Mouse (Mus musculus) cerebellum, postnatal 36 days (tissue): ENCODE results near the gene Gbf1.

Experiments
- DNase-seq, 2 experiments: peaks; one replicate each; pipeline ENCODE4 v3.0.0; 2021 to 2022; ENCODE audit warnings: mixed read lengths in 2 of 2

Gbf1 gene

DNA sequence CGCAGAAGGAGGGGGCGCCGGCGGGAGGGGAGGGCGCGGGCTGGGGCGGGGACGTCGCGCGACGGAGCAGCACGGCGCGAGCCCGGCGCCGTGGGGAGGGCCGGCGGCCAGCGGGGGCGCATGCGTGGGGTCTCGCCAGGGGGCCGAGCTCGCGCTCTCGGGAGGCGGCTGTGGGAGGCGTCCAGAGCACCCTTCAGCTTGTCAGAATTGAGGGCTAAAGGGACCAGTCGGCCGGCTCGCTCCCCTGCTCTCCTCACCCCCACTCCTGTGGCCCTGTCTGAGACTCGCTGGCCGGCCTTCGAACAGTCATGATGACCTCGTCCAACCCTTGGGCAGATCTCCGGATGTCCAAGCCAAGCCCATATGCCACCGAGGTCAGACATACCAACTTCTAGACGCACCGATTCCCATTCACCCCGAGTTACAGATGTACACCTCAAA is 165.7 kb downstream of the Gbf1 start:
- peak; percentile 35 to 38 for DNase-seq

DNA sequence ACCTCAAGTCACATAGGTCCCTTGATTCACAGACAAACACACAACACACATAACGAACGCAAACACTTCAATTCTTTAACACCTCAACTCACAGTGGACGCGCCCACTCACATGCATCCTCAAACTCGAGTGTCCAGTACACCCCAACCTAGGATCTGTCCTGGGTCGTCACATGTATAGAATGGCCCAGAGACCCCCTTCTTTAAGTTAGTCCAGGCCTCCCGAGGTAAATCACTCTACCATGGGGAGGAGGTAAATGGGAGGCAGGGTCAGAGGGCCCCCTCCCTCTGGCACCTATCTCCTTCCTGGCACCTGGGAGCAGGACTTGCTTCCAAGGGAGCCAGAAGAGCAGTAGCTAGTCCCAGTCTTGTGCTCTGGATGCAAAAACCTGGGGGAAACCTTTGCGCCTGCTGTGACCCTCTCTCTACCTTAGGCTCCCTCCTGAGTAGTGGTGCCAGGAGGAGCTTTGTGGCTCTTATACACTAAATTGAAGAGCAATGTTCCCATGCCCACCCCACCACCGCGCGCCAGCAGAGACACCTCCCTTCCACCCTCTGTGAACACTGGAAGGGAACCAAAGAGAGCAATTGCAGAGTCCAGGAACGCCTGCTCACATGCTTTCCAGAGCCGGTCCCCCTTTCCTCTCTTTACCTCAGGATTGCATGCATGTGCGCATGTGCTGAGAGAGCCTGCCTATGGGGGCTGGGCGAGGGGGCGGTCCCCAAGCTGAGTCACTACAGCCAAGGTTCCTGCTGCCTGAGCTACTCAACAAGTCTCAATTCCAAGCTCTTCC is 166.5 kb downstream of the Gbf1 start:
- DNase-seq = peak; percentile 52 to 70

DNA sequence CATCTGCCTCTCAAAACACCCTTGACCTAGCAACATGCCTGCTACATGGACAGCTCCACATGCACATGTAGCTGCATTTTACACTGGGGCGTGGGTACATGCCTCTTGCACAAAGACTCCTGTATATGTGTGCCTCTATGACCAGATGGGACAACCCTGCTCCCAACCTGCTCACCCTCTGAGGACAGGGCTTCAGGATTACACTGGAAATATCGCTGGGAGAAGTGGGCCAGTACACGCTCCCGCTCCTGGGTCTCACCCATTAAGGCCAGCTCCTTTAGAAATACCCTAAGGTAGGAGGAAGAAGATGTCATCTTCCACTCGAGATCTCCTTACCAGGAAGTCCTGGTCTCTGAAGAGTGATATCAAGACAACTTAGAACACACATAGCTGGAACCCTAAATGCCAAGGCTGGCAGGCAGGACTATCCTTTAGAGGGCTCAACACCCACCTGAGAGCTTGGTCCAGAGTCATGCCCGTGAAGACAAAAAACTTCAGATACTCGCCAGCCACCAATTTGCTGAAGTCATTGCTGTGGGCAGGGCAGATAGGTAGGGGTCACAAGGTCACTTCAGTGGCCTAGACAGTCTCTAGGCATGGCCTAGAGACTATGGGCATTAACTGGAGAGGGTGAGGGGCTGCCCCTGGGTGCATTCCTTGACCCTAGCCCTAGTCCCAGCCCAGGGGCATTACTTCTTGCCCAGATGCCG is 167.9 kb downstream of the Gbf1 start:
- peak in 1 of 2 experiments; percentile 19 for DNase-seq

DNA sequence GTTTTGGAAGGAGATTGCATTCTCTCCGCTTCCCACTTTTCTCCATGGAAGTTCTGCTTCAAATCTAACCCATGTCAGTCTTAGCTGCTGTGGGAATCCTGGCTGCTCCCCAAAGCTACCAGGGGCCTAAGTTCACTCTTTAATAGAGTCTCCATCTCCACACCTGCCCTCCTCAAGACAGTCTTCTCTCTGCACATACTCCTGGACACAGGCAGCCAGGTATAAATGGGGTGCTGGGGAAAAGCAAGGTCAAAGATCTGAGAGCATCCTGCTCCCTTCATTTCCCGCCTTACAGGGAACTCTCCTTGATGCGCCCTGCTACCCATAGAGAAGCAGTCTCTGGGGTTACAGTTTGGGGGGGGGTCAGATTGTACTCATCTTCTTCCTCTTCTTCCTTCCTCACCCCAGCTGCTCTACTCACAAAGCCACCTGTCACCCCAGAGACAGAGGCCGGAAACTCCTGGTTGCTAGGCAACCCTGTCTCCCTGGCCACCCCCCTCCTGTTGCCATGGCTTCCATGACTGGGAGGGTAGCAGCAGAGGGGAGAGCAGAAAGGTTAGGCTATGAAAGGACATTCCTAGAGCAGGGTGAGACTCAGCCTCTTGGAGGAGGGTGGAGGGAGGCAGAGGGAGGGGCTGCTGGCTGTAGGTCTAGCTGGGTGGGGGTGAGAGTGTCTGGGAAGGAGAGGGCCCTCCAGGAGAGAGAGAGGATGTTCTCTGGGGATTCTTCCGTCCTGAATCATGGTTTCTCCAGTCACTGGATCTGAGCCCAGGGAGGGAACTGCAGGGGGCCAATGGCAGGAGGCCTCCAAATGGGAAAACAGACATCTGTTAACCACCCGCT is 169.0 kb downstream of the Gbf1 start:
- DNase-seq = peak; percentile 80 to 81

DNA sequence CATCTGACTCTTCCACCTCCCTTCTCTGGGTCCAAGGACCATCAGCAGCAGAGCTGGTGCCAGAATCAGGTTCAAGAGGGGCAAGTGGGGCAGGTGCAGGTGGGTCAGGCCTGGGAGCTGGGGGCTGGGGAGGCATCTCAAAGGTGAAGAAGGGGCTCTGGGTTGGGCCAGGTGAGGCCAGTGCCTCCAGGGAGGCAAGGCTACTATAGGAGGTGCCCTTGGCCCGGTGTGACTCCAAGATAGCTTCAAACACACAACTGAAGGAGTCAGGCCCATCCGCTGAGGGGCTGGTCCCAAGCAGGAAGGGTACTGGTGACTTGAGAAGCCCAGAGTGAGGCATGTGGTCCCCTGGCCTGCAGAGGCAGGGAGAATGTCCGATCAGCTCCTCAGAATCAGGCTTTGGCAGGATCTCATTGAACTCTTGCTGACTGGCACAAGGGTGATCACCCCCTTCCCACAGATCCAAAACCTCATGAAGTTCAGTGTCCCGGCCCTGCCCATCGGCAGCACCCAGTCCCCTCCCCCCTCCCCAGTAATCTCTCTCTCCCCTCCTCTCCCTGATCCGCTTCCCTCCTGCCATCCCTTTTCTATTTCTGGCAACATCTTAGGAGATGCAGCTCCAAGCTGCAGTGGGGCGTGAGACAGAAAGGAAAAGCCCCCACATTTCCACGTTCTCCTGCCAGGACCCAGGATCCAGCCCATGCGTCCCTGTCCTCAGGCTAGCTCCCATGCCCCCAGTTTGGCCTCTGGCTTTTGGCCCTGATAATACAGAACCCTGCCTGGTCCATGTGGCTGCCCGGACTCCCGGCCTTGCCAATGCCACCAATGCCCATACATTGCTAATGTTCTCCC is 170.1 kb downstream of the Gbf1 start:
- DNase-seq = peak in 1 of 2 experiments; percentile 23

DNA sequence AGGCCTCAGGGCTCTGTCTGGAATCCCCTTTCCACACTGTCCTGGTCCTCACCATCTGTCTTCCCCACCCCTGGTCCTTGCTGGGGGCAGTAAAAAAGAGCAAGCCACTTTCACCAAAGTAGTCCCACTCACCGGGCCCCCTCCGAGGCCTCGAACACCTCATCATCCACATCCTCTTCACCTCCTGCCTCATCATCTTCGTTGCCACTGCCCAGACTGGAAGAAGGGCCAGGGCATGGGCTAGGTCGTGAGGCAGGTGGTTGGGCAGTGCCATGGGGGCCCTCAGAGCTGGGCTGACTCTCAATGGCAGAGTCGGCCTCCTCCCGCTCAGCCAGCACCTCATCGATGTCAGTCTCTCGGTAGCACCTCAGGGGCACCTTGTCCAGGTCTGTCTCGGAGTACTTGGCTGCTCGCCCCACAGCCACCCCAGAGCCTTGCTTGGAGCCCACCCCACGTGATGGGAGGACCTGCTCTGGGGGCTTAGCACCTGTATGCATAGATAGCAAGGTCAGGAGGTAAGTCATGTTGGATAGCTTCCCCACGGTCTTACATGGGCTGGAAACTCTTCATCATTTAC is 170.8 kb downstream of the Gbf1 start:
- peak in 1 of 2 experiments; percentile 16 for DNase-seq

DNA sequence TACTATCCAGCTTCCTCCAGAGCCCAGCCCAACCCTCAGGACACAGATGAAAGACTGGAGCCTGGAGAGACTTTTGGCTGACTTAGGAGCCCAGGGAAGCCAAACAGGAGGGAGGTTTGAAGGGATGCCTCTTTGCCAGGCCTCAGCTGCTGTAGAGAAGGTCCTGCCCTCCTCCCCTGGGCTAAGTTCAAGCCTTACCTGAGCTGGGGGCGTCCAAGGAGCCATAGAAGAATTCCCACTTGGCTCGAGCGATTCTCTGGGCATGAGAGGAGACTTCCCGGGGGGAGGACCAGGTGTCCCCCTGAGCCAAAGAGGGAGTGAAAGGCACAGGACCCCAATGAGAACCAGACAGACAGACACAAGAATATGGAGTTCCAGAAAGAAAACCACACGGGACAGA is 171.4 kb downstream of the Gbf1 start:
- no peak for DNase-seq

DNA sequence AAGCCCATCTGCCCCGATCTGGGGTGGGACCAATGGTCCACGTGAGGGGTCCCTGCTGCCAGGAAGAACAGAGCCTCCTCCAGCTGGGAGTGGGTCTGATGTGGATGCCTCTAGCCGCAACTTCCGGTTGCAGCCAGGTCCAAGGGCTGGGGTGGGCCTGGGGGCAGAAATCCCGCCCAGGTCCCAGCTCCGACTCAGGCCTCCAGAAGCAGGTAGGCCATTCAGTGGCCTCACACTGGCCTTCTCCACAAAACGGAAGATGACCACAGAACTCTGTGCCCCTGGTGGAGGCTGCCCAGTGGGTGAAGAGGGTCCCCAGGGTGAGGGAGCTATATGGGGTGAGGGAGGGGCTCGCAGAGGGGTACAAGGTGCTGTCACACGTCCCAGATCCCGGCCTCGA is 172.1 kb downstream of the Gbf1 start:
- DNase-seq = no peak

DNA sequence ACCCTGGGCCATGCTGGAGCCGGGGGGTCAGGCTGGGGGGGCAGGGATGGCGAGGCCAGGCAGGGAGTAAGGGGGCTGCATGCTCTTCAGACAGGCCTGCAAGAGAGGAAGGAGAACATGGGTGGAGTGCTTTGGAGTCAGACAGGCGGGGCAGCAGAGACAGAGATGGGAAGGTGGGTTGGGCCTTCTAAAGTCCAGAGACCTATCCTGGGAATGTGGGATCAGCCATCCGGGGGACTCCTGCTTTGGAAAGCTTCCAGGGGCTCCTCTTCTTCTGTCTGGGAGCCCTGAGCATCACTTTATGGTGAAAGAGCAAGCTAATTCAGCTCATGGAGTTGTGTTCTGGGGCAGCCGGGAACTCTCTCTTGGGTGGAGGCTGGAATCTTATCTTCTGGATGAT is 172.6 kb downstream of the Gbf1 start:
- no peak for DNase-seq

DNA sequence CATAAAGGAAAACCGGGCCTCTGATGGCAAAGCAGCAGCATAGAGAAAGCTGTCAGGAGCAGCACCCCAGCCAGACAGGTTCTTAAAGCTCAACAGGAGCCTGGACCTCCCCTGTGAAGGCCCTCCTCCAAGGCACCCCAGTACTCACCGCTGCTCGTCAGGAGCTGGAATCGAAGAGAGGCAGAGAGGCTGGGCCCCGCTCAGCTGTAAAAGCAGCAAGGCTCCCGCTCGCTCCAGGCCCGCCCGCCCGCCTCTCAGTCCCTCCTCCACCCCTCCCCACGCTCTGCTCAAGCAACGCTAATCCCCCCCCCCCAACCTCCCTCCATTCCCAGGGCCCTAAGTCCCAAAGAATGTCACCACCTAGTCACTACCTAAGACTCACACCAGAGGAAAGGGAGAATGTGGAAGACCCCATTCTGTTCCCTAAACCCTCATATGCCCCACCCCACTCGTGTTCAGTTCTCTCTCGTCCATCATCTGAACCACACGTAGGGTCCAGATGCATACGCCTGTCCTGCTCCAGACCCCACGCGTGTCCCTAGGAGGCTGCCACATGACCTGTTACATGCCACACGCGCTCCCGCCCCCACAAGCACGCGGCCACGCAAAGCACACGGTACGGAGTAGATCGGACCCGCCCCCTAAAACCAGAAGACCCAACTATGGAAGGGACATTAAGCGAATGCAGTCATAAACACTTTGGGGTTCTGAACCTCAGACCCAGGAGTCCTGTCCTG is 173.9 kb downstream of the Gbf1 start:
- DNase-seq = peak; percentile 56 to 65

DNA sequence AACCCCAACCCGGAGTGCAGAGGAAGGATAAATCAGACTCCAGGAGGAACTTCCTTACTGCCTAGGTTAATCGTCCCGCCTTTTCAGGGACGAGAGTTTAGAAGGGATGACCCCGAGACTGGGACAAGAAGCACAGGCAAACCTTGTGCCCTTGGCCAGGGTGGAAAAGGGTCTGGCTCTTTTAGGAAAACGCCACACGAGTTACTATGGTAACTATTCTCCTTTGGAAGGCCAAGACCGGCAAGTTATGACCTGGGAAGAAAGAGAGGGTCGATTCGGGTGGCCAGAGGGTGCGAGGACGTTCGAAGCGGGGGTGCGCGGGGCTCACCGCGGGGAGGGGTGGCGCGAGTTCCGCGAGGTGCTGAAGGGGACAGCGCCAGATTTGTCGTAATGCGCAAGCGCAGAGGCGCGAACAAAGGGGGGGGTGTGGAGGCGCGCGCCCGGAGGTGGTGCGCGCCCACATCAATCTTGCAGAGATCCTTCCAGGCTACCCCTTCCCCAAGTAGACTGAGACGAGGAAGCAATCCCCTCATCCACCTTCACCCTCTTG is 174.5 kb downstream of the Gbf1 start, which contains the start of gene Psd:
Gene Psd (minus strand): TSS at position 401 of the 550 bp plus-strand sequence.
- DNase-seq = peak; percentile 81 to 82

DNA sequence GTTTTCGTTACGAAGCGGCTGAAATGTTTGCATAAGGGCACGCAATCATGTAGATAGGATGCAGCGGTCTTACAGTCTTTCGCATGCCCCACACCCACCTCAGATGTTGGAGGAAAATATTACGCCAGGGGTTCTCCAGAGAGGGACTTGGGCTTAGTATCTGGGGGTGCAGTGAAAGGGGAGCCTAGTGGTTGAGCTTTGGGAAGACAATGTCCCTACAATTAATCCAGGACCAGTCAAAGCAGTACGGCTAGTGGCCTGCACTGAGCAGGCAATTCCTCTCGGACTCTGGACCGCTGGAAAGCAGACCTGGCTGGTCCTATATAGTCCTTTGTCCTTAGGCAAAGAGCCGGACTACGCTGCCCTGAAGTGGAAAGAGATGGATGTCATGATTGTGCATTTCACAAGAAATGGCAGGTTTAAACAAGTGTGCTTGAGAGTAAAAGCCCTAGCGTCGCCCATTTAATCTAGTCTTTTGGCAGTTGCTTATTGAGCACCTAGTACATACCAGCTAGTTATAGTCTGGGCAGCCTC is 175.3 kb downstream of the Gbf1 start:
- DNase-seq = peak in 1 of 2 experiments; percentile 43

DNA sequence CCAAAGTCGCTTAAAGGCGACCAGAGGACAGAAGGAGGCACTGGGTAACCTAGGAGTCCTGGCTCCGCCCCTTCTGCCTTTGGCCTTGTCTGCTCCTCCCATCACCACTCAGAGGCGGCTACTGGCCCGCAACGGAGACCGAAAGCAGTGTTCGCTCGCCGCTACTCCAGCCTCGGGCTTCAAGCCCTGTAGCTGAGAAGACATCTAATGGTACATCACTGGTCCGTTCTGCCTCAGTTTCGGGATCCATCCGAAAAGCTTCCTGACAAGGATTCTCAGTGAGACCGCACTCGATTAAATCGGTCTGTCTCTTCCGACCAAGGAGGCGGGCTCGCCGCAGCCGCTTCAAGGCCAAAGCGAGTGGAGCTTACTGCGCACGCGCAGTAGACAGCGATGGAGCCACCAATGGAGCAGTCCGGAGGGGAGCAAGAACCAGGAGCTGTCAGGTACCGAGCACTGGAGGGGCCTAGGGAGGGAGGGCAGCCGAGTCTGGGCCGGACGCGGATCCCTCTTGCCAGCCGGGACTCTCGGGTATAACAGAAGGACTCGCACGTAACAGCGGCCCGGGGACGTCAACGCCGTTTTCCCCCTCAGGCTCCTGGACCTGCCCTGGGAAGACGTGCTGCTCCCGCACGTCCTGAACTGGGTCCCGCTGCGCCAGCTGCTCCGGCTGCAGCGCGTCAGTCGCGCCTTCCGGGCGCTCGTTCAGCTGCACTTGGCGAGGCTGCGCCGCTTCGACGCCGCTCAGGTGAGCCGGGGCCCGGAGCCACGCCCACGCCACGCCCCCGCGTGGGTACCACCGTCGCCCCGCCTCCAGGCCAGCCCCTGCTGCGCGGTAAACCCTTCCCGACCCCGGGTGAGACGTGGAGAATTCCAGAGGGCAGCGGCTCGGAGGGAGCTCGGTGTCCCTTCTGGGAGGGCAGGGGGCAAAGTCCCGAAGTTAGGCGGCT is 176.0 kb downstream of the Gbf1 start, which contains the start of gene Fbxl15:
Gene Fbxl15 (plus strand): TSS at position 104 of the 950 bp plus-strand sequence.
- peak; percentile 93 to 95 for DNase-seq

DNA sequence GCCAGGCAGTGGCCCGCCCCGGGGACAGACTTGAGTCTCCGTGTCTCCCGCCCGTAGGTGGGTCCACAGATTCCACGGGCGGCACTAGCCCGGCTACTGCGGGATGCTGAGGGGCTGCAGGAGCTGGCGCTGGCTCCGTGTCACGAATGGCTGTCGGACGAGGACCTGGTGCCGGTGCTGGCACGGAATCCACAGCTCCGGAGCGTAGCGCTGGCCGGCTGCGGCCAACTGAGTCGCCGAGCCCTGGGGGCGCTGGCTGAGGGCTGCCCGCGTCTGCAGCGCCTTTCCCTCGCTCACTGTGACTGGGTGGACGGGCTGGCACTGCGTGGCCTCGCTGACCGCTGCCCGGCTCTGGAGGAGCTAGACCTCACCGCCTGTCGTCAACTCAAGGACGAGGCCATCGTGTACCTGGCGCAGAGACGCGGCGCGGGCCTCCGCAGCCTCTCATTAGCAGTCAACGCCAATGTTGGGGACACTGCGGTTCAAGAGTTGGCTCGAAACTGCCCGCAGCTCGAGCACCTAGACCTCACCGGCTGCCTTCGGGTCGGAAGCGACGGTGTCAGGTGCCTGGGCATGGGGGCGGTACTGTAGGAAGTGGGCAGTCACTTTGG is 176.8 kb downstream of the Gbf1 start:
- DNase-seq = peak in 1 of 2 experiments; percentile 53

DNA sequence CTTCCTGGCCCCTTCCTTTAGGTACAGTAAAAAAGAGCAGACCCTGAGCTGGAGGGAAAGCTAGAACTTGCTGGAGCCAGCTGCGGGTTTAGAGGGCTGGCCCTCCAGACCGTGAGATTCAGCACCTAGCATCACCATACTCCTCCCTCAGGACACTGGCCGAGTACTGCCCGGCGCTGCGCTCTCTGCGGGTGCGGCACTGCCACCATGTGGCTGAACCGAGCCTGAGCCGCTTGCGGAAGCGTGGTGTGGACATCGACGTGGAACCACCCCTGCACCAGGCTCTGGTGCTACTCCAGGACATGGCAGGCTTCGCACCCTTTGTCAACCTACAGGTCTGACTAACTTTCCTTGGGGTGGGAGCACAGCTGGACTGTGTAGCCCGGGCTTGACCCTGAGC is 177.6 kb downstream of the Gbf1 start:
- DNase-seq = peak; percentile 86 to 88

DNA sequence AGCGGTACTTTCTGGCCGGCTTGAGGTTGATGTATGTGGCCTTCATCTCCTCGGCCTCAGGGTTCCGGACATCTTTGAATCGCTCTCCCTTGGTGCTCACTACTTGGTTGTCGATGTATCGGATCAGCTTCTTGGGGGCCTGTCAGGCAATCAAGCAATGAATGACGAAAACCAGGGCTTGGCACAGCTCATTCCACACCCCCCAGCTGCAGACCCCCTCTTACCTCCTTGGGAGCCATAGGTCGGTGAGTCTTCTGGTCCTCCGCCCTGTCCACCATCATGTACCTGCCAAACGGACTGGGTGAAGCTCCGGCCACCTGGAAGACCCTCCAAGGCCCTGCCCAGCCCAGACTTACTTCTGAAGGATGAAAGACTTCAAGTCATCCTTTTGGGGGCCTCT is 178.4 kb downstream of the Gbf1 start:
- DNase-seq = no peak

DNA sequence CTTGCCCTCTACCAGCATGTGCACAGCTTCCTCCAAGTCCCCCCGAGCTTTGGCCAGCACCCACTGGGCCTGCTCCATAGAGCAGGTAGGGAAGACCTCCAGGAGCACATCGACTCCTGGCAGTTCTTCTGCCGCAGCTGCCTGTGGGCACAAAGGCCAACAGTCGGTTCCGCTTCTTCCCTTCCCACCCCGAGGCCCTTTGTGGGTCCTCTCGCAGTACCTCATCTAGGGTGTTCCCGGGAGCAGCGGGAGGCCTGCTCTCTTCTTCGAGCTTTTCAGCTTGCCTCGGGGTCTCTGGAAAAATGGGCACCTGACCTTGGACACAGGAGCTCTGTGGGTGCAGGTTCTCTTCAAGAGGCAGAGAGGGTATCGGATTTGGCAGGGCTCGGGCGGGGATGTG is 179.0 kb downstream of the Gbf1 start:
- no peak for DNase-seq

DNA sequence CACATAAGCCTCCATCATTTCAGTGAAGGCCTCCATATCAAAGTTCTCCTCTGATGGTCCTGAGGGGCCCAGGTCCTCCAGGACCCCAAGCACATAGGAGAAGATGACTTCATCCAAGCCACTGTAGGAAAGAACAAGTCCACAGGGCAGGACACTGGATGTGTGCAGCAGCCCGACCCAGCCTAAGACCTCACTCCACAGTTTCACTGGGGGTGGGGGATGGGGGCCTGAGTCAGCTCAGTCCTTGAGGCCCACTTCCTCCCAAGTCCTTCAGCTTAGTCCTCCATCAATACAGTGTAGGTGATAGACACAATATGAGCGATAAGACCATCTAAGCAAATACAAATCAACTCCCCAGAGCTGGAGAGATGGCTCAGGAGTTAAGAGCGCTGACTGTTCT is 179.6 kb downstream of the Gbf1 start:
- no peak for DNase-seq
